ENCODE assay signal across 9 mouse cellular contexts in genomic region chr5:149514087-149514671, GRCm38 (mm10). TPM values are rescaled to one million over a fixed set of nuclear protein-coding genes. Genes with fewer than 3 reads are reported as not detected.
DNase-seq lines count a peak whose midpoint lies in the region; ATAC-seq and TF ChIP-seq lines count a peak whose summit lies in the region.
"Had no signal": no experiment of that assay in that cellular context is flagged by ENCODE, and none has a peak within 500 bp of the region (broad histone marks: within the 10 kb centered on the region; RNA-seq: fewer than 3 reads in every experiment).

No protein-coding gene starts in this region.

- no peaks in the 10 kb centered on the region for H3K36me3 ChIP-seq in hindbrain, embryonic 12.5 days
- no peaks in the 10 kb centered on the region for H3K36me3 ChIP-seq in limb, embryonic 12.5 days
- no peaks in the 10 kb centered on the region for H3K36me3 ChIP-seq in myocyte (ENCODE audit: control insufficient read depth, insufficient read depth)
- H3K36me3 ChIP-seq: liver, embryonic 13.5 days had no signal

- H3K9ac ChIP-seq in hindbrain, embryonic 12.5 days = no peak overlapping the region
- H3K9ac ChIP-seq in limb, embryonic 12.5 days (replicated peaks) = no peak overlapping the region; the same call in 1 of the 2 replicates
- H3K9ac ChIP-seq: liver, embryonic 13.5 days had no signal

- H3K79me2 ChIP-seq in myocyte (ENCODE audit: control insufficient read depth, insufficient read depth) = no peaks in the 10 kb centered on the region

- WGBS in hindbrain, embryonic 12.5 days = 13% methylated on average over 14 of the region's 14 CpGs
- WGBS in limb, embryonic 12.5 days = 16% methylated on average over 14 of the region's 14 CpGs

- H3K27ac ChIP-seq in hindbrain, embryonic 12.5 days = peak overlapping the region; percentile 76
- peak overlapping the region; percentile 86 for H3K27ac ChIP-seq in limb, embryonic 12.5 days
- H3K27ac ChIP-seq: liver, embryonic 13.5 days had no signal

- H3ac ChIP-seq in myocyte (ENCODE audit: control insufficient read depth, insufficient read length) = no peak overlapping the region

- TF ChIP-seq POLR2A in myocyte (IDR thresholded peaks at IDR 0.05; ENCODE audit: insufficient read length, low read depth) = no peak

- DNase-seq in Muller cell, postnatal 12 days (ENCODE audit: inconsistent ontology term) = peak; percentile 75
- peak; percentile 61 for DNase-seq in adrenal gland, postnatal 14 days
- peak; percentile 53 to 62 for DNase-seq in frontal cortex, postnatal 10 days (ENCODE audit: low spot score in 2 of 2)
- no peak for DNase-seq in thymus, postnatal 10 days (ENCODE audit: low spot score in 2 of 2)
- no peak for DNase-seq in T-cell, adult 2 months (ENCODE audit: low spot score)
- DNase-seq: liver, embryonic 13.5 days had no signal

- H3K9me3 ChIP-seq in hindbrain, embryonic 12.5 days (replicated peaks) = no peaks in the 10 kb centered on the region
- H3K9me3 ChIP-seq in limb, embryonic 12.5 days = no peaks in the 10 kb centered on the region
- H3K9me3 ChIP-seq: liver, embryonic 13.5 days had no signal

- peak; percentile 48 for ATAC-seq in hindbrain, embryonic 12.5 days (ENCODE audit: low FRiP score)
- ATAC-seq in limb, embryonic 12.5 days (ENCODE audit: insufficient number of reproducible peaks, insufficient read depth, low FRiP score, low TSS enrichment, low read depth) = 0 out of 2 replicates have a peak, but pooled peaks have one; percentile 58

- H3K27me3 ChIP-seq in hindbrain, embryonic 12.5 days = no peaks in the 10 kb centered on the region
- H3K27me3 ChIP-seq in limb, embryonic 12.5 days = no peaks in the 10 kb centered on the region
- no peaks in the 10 kb centered on the region for H3K27me3 ChIP-seq in myocyte (ENCODE audit: control insufficient read depth, insufficient read depth, insufficient read length)
- H3K27me3 ChIP-seq: liver, embryonic 13.5 days had no signal

- peak overlapping the region; percentile 29 for H3K4me2 ChIP-seq in hindbrain, embryonic 12.5 days (replicated peaks)
- peak overlapping the region; percentile 42 for H3K4me2 ChIP-seq in limb, embryonic 12.5 days
- peak overlapping the region; percentile 34 for H3K4me2 ChIP-seq in myocyte (ENCODE audit: low read depth)
- H3K4me2 ChIP-seq: liver, embryonic 13.5 days had no signal

- H3K4me3 ChIP-seq in hindbrain, embryonic 12.5 days = no peak overlapping the region
- H3K4me3 ChIP-seq in limb, embryonic 12.5 days (replicated peaks) = peak overlapping the region; percentile 6; the same call in 1 of the 2 replicates
- H3K4me3 ChIP-seq in myocyte = no peak overlapping the region
- H3K4me3 ChIP-seq: liver, embryonic 13.5 days had no signal

- peaks cover 46% of the 10 kb centered on the region for H3K4me1 ChIP-seq in hindbrain, embryonic 12.5 days
- H3K4me1 ChIP-seq in limb, embryonic 12.5 days (replicated peaks) = peaks cover 24% of the 10 kb centered on the region
- H3K4me1 ChIP-seq: liver, embryonic 13.5 days had no signal

TF ChIP-seq in myocyte, 11 proteins besides CTCF, POLR2A, EP300 and RAD21:
- TF ChIP-seq E2F4 (IDR thresholded peaks at IDR 0.05; ENCODE audit: insufficient read depth) = no peak
- TF ChIP-seq POLR2AphosphoS2 (IDR thresholded peaks at IDR 0.05; ENCODE audit: insufficient read length, low read depth) = no peak
- TF ChIP-seq USF1 (IDR thresholded peaks at IDR 0.05; ENCODE audit: low read depth) = no peak
- TF ChIP-seq MAX (IDR thresholded peaks at IDR 0.05; ENCODE audit: low read depth) = no peak
- no peak for TF ChIP-seq SRF (IDR thresholded peaks at IDR 0.05; ENCODE audit: control insufficient read depth, insufficient read length, low read depth)
- no peak for TF ChIP-seq CEBPB (IDR thresholded peaks at IDR 0.05; ENCODE audit: insufficient read depth, poor library complexity, severe bottlenecking)
- TF ChIP-seq TCF3 (IDR thresholded peaks at IDR 0.05; ENCODE audit: insufficient read length, low read depth) = no peak
- no peak for TF ChIP-seq TCF12 (IDR thresholded peaks at IDR 0.05; ENCODE audit: insufficient read depth, poor library complexity, severe bottlenecking)
TF ChIP-seq in myocyte: peak in this region for 0.

RNA-seq across cellular contexts. Expression of gene Wdr95, which starts 14.3 kb away (rescaled TPM):
- 0.34 TPM in 1 of 2 replicates, not detected in the other for total RNA-seq in adrenal gland, postnatal 14 days (2021)
- polyA plus RNA-seq in hindbrain, embryonic 12.5 days (2016; fragmentation: Nextera tagmentation; extraction: Ambion mirVana) = not detected in 2 replicates
- not detected in 2 replicates for polyA plus RNA-seq in limb, embryonic 12.5 days (2016; fragmentation: Nextera tagmentation; extraction: Ambion mirVana)
- polyA plus RNA-seq in myocyte (2012; fragmentation: generic; extraction: Trizol) = 0.07 TPM
- polyA plus RNA-seq: liver, embryonic 13.5 days had no signal

Comparison
In these comparisons a context has a peak if more than half of its experiments do, and no peak if none do; other contexts are left out.
1. DNase-seq: peak in Muller cell, postnatal 12 days (single experiment), adrenal gland, postnatal 14 days (single experiment) and frontal cortex, postnatal 10 days (2 of 2); none in thymus, postnatal 10 days (0 of 2) and T-cell, adult 2 months (single experiment).
2. Peak in every context shown above with its lines, with median percentiles within 50 percentile points of each other: H3K4me2 ChIP-seq.